Mouse (Mus musculus) megakaryocyte, embryonic 14.5 days (primary cell): ENCODE measurements around the gene Pnpla2.

Experiments used
- FLI1 ChIP-seq: IDR thresholded peaks from 2 replicates; pipeline ENCODE4 v1.6.1; 2012; ENCODE audit warnings: low read length, inconsistent platforms, mixed read lengths
- GATA1 ChIP-seq: IDR thresholded peaks from 3 replicates; pipeline ENCODE4 v1.6.1; 2012; ENCODE audit warnings: mixed read lengths, low read length, inconsistent platforms, borderline replicate concordance

GRCm38 (mm10) chr7:141497600-141497999, 42.6 kb downstream of the Pnpla2 start:
- TF ChIP-seq GATA1, result no peak
- TF ChIP-seq FLI1, result no peak
